Mouse (Mus musculus): Measurements from ENCODE around the gene Map1s. TPM values are rescaled to one million over a fixed set of nuclear protein-coding genes. Genes with fewer than 3 reads are reported as not detected.
A peak's percentile ranks its signal among the peaks of the same experiment; 100 is the strongest.

The Map1s gene
- total RNA-seq, 2 experiments from 2014 or later = 76.5 to 79.8 TPM

Small RNA genes within 50 kb of the gene (microRNA-seq; reads per million reads assigned to microRNA genes)
- 27.3 reads per million, percentile 44 among the genes with 10 or more reads in this experiment for gene Mir1969
- gene Mir7067 = 5.2 reads per million, percentile 18 among the genes with 10 or more reads in this experiment

Other genes starting within 250 kb of the Map1s start
- 10 to 100 TPM; 11.5 to 15.9 TPM for gene Pgpep1, start 245.5 kb upstream of the Map1s start, total RNA-seq (2021)
- 10 to 100 TPM; 68.2 to 80.4 TPM for gene Lsm4, start 232.7 kb upstream of the Map1s start, total RNA-seq (2021)
- gene Jund, start 207.0 kb upstream of the Map1s start, total RNA-seq (2021) = 100 to 1,000 TPM; 147 to 149 TPM
- gene Iqcn, start 202.5 kb upstream of the Map1s start, total RNA-seq (2021) = under 1 TPM in 1 of 2 experiments, not detected in 1; 0.19 TPM
- not detected for gene Gm3336, start 187.4 kb upstream of the Map1s start, total RNA-seq (2021)
- gene Pde4c, start 182.2 kb upstream of the Map1s start, total RNA-seq (2021) = under 1 TPM; 0.49 to 0.61 TPM
- 100 to 1,000 TPM; 756 to 791 TPM for gene Rab3a, start 151.3 kb upstream of the Map1s start, total RNA-seq (2021)
- 10 to 100 TPM; 35.8 to 37.1 TPM for gene Mpv17l2, start 145.0 kb upstream of the Map1s start, total RNA-seq (2021)
- gene Pik3r2, start 129.2 kb upstream of the Map1s start, total RNA-seq (2021) = 100 to 1,000 TPM; 173 TPM
- 100 to 1,000 TPM; 115 to 117 TPM for gene Mast3, start 100.9 kb upstream of the Map1s start, total RNA-seq (2021)
- under 1 TPM; 0.13 to 0.28 TPM for gene Il12rb1, start 97.5 kb upstream of the Map1s start, total RNA-seq (2021)
- gene Arrdc2, start 66.2 kb upstream of the Map1s start, total RNA-seq (2021) = 10 to 100 TPM; 12.9 to 21.2 TPM
- 10 to 100 TPM; 27.9 to 33.2 TPM for gene Kcnn1, start 42.7 kb upstream of the Map1s start, total RNA-seq (2021)
- 10 to 100 TPM; 88.9 to 93.3 TPM for gene Ccdc124, start 32.0 kb upstream of the Map1s start, total RNA-seq (2021)
- 1 to 10 TPM; 7.2 to 7.3 TPM for gene Slc5a5, start 13.2 kb upstream of the Map1s start, total RNA-seq (2021)
- gene Rpl18a, start 8.5 kb upstream of the Map1s start, total RNA-seq (2021) = 100 to 1,000 TPM; 690 to 725 TPM

Data from left cerebral cortex, postnatal 10 days (tissue).